Mouse (Mus musculus): ENCODE data around the gene Nat8f7. TPM values are rescaled to one million over a fixed set of nuclear protein-coding genes. Genes with fewer than 3 reads are reported as not detected.
A peak's percentile ranks its signal among the peaks of the same experiment; 100 is the strongest.
"Not testable (repeated sequence)": the region's sequence is repeated elsewhere in the genome, so short reads cannot be mapped to it uniquely, and the experiment has no call there.

The Nat8f7 gene
- 0.50 and 0.67 TPM in 2 replicates for polyA plus RNA-seq (2012; rRNA removed)

DNA sequence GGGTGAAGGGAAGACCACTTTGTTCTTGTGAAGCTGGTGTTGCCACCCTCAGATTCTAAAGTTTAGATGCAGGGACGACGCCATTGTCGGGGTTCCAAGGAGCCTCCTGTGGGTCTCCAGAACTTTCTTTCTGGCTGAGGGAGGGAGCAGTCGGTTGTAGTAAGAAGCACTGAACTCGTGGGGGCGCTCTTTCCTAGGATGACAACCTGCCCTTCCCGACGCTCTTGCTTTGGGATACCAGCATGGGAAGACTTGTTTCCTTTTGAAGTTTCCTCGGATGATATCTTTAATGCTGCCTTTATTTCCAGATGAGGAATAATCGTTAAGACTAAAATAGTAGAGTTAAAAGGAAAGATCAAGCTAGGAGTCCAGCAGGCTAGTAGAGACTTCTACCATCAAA lies at the start of gene Nat8f7:
Gene Nat8f7 (minus strand): TSS at position 101 of the 400 bp plus-strand sequence.
- not testable (repeated sequence) for DNase-seq (ENCODE audit: extremely low spot score in 1 of 2, low spot score in 1 of 2)

DNA sequence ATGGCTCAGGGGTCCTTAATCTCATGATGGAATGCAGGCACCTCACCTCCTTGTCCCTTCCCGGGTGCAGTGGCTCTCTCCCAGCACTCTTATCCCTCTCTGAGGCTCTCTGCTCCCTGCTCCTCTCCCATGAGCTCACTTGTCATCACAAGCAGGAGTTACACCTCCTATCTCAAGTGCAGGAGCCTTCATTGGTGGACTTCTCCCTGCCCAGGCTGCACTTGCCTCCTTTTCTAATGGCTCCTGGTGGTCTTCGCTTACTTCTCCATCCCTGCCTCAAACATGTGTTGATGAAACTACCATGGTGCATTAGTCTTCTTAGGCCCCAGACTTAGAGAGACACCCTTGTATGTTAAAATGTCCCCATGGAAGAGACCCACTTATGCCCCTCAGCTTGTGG lies 49.7 kb upstream of the Nat8f7 start:
- not testable (repeated sequence) for DNase-seq (ENCODE audit: extremely low spot score in 1 of 2, low spot score in 1 of 2)

DNA sequence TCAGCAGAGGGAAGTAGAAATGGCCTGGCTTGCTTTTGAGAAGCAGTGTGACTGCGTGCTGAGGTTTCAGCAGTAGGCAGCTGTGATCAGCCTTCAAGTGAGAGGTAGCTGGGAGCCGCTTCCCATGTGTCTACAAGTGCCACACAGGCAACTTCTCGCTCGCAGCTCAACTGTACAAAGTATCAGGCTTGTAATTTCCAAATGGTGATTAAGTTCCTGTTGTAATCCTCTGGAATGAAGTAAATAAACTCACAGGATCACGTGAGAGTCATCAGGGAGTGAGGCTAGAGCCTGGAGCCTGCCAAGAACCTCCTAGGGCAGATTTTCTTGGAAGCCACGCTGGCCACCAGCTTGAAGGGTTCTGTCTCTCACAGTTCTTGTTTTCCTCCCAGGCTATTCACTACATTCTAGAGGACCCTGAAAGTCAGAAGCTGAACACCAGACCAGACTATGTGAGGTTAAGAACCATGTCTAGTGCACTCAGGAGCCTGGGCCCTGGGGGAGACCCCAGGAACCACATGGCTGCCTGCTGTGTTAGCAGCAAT lies 42.8 kb upstream of the Nat8f7 start:
- DNase-seq (ENCODE audit: extremely low spot score in 1 of 2, low spot score in 1 of 2), result not testable (repeated sequence)

DNA sequence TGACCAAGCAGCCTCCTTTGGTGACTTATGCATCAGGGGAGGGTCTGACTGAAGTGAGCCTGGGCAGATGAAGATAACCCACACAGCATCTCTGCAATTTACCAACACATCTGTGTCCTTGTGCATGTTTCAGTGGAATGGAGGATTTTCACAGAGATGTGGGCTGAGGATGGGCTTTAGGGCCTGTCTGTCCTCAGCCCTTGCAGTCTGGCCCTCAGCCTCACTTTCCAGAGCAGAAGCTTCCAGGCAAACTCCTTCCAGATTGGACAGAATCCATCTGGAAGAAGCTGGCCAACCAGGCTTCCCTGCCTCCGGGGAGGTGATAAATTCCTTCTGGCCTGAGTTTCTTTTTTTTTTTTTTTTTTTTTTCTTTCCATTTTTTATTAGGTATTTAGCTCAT lies 3.4 kb downstream of the Nat8f7 start:
- DNase-seq (ENCODE audit: extremely low spot score in 1 of 2, low spot score in 1 of 2), result not testable (repeated sequence)

DNA sequence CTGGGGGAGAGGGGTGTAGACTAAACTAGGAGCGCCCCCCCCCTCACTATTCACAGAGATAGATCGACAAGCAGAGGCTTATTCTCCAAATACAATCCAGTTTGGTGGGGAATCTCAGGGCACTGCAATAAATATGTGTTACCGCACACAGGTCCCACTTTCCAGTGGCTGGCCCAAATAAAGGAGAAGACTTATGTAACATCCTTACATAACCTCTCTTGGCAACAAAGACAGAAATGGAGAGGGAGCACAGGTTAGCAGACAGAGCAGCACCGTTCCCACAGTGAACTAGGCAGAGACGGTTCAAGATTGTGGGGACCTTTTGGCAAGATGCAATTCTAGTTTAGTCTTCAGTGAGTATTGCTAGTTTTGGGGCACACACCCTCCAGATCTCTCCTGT lies 3.8 kb downstream of the Nat8f7 start:
- DNase-seq (ENCODE audit: extremely low spot score in 1 of 2, low spot score in 1 of 2), result peak in 1 of 2 experiments; percentile 1

DNA sequence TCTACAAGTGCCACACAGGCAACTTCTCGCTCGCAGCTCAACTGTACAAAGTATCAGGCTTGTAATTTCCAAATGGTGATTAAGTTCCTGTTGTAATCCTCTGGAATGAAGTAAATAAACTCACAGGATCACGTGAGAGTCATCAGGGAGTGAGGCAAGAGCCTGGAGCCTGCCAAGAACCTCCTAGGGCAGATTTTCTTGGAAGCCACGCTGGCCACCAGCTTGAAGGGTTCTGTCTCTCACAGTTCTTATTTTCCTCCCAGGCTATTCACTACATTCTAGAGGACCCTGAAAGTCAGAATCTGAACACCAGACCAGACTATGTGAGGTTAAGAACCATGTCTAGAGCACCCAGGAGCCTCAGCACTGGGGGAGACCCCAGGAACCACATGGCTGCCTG lies 11.1 kb downstream of the Nat8f7 start:
- not testable (repeated sequence) for DNase-seq (ENCODE audit: extremely low spot score in 1 of 2, low spot score in 1 of 2)

Other genes with a start within 250 kb of the Nat8f7 start
- 51.0 and 52.0 TPM in 2 replicates for gene Fbxo41, start 210.2 kb downstream of the Nat8f7 start, polyA plus RNA-seq (2012; rRNA removed)
- 27.7 and 59.7 TPM in 2 replicates for gene Egr4, start 199.6 kb downstream of the Nat8f7 start, polyA plus RNA-seq (2012; rRNA removed)
- 4.5 and 4.7 TPM in 2 replicates for gene Alms1, start 125.7 kb downstream of the Nat8f7 start, polyA plus RNA-seq (2012; rRNA removed)
- gene Nat8f3, start 52.5 kb upstream of the Nat8f7 start, polyA plus RNA-seq (2012; rRNA removed), result 9.9 and 12.1 TPM in 2 replicates
- 1.3 and 1.7 TPM in 2 replicates for gene Nat8f6, start 107.7 kb upstream of the Nat8f7 start, polyA plus RNA-seq (2012; rRNA removed)
- gene Nat8f5, start 107.8 kb upstream of the Nat8f7 start, polyA plus RNA-seq (2012; rRNA removed), result 4.6 and 6.3 TPM in 2 replicates
- gene Nat8, start 118.9 kb upstream of the Nat8f7 start, polyA plus RNA-seq (2012; rRNA removed), result 2.8 and 3.5 TPM in 2 replicates
- gene Nat8f2, start 156.0 kb upstream of the Nat8f7 start, polyA plus RNA-seq (2012; rRNA removed), result 0.32 TPM in 2 replicates
- gene Nat8f4, start 191.7 kb upstream of the Nat8f7 start, polyA plus RNA-seq (2012; rRNA removed), result 8.7 and 8.9 TPM in 2 replicates
- gene Tprkb, start 198.7 kb upstream of the Nat8f7 start, polyA plus RNA-seq (2012; rRNA removed), result 96.5 and 102 TPM in 2 replicates
- 35.5 and 36.2 TPM in 2 replicates for gene Nat8f1, start 202.5 kb upstream of the Nat8f7 start, polyA plus RNA-seq (2012; rRNA removed)
- 102 and 105 TPM in 2 replicates for gene Dusp11, start 248.5 kb upstream of the Nat8f7 start, polyA plus RNA-seq (2012; rRNA removed)

Measured in frontal cortex, adult 2 months (tissue).